Mouse (Mus musculus): Measurements from ENCODE around the gene Rad51d.
A peak's percentile ranks its signal among the peaks of the same experiment; 100 is the strongest.

Rad51d gene

DNA sequence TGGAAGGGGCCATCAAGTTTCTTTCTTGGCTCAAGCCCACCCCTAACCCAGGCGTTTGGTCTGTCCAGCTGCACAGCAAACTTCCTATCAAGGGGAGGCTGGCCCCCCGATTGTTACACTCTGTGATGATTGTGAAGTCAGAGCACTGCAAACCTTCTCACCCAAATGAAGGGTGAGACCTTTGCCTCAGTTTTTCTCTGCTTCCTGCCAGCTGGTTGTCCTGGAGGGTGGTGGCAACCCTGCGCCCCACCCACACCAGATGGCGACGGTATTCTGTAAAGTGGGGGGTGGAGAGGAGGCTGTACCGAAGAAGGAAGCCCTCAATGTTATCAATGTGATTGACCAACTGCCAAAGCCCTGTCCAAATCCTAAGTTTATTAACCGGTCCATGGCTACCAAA, 1.5 kb upstream of the Rad51d start, which contains the start of gene Fndc8:
TSS of gene Fndc8 (plus strand) at position 189 of the 400 bp plus-strand sequence.
- no peak for DNase-seq (ENCODE audit: low spot score)

- no peak for DNase-seq (ENCODE audit: low spot score)
These were observed 681 bp downstream of the Rad51d start for GRCm38 (mm10) chr11:82889524-82890341.

GRCm38 (mm10) chr11:82888491-82888946, 1.9 kb downstream of the Rad51d start:
- DNase-seq (ENCODE audit: low spot score) = no peak

DNA sequence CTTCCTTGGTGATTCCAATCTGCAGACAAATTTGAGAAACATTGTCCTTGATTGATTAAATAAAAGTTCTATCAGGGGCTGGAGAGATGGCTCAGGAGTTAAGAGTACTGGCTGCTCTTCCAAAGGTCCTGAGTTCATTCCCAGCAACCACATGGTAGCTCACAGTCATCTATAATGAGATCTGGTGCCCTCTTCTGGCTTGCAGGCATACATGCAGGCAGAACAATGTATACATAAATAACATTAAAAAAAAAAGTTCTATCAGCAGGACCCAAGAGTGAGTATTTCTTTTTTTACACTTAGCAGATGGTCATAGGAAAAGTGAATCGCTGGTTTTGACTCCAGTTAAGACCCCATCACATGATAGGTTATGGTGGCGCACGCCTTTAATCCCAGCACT, 3.9 kb downstream of the Rad51d start:
- no peak for DNase-seq (ENCODE audit: low spot score)

DNA sequence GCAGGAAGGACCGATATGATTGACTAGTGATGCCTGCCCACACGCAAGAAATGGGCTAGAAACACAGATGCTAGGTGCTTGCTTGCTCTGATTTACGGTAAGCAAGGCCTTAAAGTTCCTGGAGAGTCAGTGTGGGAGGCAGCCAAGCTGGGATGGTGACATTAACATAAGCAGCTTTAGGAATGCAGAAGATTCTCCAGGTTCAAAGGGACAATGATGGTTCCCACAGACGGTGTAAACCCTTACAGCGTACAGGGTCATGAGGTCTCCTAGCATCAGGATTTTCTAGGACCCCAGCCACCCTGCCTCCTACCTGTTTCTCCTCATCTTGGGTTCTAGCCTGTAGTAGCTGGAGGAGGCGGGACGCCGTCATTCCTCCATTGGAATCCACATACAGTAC, 7.2 kb downstream of the Rad51d start:
- no peak for DNase-seq (ENCODE audit: low spot score)

DNA sequence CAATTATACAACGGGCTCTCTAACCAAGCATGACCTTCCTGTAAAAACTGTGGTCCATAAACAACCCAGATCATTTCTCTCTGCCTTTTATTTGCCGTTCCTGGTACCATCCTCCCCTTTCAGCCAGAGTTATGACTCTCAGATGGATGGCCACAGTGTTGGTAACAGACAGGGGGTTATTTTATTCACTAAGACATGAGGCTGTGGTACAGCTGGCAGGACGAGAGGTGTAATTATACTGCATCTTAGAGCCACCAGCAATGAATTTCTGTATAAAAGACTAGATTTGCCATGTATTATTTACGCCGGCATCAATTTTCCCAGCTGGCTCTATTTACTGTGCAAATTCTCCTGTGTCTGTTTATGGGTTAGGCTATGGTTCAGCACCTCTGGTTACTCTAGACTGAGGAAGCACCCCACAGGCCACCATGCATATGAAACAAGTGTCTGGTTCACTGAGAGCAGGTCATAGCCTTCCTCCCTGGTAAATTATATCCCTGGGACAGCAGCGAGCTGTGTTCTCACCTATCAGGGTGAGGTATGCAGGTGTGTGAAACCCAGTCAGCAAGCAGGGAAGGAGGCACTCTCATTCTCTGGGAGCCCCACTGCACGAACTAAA, 12.6 kb downstream of the Rad51d start:
- DNase-seq (ENCODE audit: low spot score) = no peak

- no peak for DNase-seq (ENCODE audit: low spot score)
These were observed 14.8 kb downstream of the Rad51d start for GRCm38 (mm10) chr11:82875631-82876030.

- no peak for DNase-seq (ENCODE audit: low spot score)
These were observed 15.5 kb downstream of the Rad51d start for GRCm38 (mm10) chr11:82874924-82875323.

- DNase-seq (ENCODE audit: low spot score) = peak; percentile 89
These were observed 19.4 kb downstream of the Rad51d start, which contains the start of gene Rffl for GRCm38 (mm10) chr11:82871031-82871446. Gene Rffl, minus strand, starts transcription at chr11:82871210.

- no peak for DNase-seq (ENCODE audit: low spot score)
These were observed 20.0 kb downstream of the Rad51d start for GRCm38 (mm10) chr11:82870173-82871030.

DNA sequence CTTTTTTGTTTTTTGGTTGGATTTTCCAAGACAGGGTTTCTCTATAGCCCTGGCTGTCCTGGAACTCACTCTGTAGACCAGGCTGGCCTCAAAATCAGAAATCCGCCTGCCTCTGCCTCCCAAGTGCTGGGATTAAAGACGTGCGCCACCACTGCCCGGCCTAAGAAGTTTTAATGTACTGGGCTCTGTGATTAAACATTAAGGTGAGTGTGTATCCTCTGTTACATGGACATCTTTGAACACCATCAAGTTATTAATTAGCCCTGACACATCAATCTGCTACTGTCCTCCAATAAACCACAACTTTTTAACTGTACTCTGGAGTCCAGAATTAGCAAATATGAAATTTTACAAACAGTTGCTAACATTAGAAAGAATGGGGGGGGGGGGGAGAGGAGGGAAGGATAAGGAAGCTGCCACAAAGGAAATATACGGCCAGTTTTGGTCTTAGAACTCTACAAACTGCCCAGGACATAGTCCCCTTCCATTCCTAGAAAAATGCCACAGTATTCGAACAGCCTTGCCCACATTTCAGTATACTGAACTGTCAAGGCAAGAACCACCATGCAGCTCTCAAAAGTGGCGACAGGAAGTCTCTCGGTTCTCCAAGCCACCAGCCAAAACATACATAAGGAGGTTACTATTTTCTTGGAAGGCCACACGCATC, 20.8 kb downstream of the Rad51d start:
- DNase-seq (ENCODE audit: low spot score) = no peak

DNA sequence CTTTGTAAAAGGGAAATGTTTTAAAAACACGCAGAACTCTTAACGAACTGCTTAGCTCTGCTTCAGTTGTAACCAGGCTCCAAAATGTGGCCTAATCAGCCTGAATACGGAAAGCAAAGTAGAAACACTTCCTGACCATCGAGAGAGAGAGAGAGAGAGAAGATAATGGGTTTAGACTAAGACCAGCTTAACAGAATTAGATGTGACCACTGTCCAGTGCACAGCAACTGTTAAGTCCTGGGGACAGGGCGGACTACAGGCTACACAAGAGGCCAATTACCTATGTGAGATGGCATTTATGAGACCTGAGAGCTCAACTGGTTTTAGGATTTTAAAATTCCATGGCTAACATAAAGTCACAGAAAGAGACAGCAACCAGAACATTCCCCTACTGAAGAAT, 22.5 kb downstream of the Rad51d start:
- no peak for DNase-seq (ENCODE audit: low spot score)

GRCm38 (mm10) chr11:82866850-82867564, 23.4 kb downstream of the Rad51d start:
- DNase-seq (ENCODE audit: low spot score) = no peak

GRCm38 (mm10) chr11:82865957-82866356, 24.5 kb downstream of the Rad51d start:
- DNase-seq (ENCODE audit: low spot score) = no peak

GRCm38 (mm10) chr11:82863488-82863931, 26.9 kb downstream of the Rad51d start:
- no peak for DNase-seq (ENCODE audit: low spot score)

DNA sequence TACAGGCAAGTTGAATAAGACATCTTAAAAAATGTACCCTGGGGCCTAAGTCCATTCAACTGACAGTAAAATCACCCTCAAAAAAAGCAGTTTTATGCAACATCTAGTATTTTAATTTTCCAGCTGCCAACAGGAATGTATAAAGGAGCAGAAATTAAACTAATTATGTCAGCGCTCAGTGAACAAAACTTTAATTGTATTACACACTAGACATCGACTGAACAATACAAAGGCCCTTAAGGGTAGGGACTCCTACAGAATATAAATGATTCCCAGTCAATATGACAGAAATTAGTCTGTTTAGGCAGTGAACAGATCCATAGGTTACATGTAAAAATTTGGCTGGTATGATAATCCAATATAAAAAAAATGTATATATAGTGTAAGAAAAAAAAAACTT, 27.4 kb downstream of the Rad51d start:
- no peak for DNase-seq (ENCODE audit: low spot score)

- no peak for DNase-seq (ENCODE audit: low spot score)
These were observed 27.8 kb downstream of the Rad51d start for GRCm38 (mm10) chr11:82862638-82863037.

DNA sequence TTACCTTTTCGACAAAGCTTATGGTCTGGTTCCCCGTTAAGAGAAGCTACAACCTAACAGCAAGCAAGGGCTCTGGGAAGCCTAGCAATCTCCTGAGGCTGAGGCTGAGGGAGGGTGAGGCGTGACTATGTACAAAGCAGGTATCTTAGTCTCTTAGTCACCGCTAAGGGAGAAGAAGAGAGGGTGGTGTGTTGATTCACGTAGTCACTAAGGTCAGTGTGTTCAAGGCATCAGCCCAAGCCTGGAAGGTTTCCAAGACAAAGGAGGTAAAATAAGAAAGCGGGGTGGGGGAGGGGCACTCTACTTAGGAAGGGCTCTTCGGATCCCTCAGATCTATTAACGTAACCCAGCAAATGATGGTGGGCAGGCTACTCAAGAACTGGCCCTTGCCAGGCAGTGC, 28.9 kb downstream of the Rad51d start:
- no peak for DNase-seq (ENCODE audit: low spot score)

GRCm38 (mm10) chr11:82860759-82861158, 29.7 kb downstream of the Rad51d start:
- DNase-seq (ENCODE audit: low spot score) = no peak

- DNase-seq (ENCODE audit: low spot score) = no peak
These were observed 33.0 kb downstream of the Rad51d start for GRCm38 (mm10) chr11:82857307-82857848.

- DNase-seq (ENCODE audit: low spot score) = no peak
These were observed 34.4 kb downstream of the Rad51d start for GRCm38 (mm10) chr11:82856032-82856431.

All from left cerebral cortex, adult 11 months (tissue).